Mouse (Mus musculus): ENCODE results near the gene Mrm2. TPM values are rescaled to one million over a fixed set of nuclear protein-coding genes. Genes with fewer than 3 reads are reported as not detected.
"Not testable (repeated sequence)": the region's sequence is repeated elsewhere in the genome, so short reads cannot be mapped to it uniquely, and the experiment has no call there.

Mrm2 gene
- total RNA-seq (2021): 1 to 10 TPM; 7.2 to 7.8 TPM

DNA sequence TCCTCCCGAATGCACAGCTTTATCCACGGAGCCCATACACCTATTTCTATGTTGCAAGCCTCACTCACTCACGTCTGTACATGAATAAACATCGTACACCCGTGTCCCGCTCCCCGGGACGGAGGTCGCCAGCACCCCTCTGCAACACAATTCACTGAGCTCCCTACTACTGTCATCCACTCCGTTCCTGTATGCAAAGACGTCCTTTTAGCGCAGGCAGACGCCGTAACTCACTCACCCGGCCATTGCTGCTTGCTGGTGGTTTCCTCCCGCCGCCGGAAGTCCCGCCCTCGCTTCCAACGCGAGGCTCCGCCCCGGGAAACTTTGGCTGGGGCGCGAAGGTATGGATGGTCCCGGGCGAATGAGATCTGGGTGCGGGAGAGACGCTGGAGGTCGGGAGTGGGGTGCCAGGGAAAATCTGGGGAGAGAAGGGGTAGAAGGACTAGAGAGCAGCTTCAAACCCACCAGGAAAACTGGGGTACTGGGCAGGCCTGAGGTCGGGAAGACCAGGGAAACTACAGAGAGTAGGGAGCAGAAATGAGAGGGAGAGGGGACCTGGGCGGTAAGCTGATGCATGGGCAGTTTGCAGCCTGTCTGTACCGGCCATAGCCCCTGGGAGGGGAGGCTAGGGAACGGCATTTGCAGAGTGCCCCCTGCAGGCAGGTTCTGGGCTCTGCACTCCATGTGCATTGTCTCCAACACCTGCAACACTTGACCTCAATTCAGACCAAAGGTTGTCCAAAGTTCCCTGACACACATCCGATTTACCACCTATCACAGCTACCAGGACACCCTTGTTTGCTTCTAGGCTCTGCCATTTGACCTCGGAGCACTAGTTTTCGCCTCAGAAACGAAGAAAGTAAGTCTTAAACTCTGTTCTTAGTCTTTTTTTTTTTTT is at the start of gene Mrm2:
Gene Mrm2, minus strand, starts transcription at position 284 of the 898 bp plus-strand sequence.
- peak; percentile 87 for DNase-seq

DNA sequence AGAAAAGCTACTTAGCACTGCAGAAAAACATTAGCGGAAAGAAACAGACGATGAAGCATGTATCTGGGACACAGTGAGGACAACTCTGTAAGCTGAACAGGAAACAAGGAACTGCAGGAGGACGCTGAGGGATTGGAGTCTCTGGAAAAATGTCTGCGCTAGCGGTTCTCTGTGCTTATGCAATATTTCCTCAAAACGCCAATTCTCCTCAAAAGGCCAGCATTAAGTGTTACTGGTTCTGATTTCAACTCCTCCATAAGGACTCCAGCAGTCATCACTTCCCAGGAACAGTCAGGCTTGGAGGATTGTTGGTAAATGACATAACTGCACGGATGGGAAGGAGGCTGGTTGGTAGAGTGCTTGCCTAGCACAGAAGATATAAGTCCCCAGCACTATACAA is 49.5 kb upstream of the Mrm2 start:
- no peak for DNase-seq

DNA sequence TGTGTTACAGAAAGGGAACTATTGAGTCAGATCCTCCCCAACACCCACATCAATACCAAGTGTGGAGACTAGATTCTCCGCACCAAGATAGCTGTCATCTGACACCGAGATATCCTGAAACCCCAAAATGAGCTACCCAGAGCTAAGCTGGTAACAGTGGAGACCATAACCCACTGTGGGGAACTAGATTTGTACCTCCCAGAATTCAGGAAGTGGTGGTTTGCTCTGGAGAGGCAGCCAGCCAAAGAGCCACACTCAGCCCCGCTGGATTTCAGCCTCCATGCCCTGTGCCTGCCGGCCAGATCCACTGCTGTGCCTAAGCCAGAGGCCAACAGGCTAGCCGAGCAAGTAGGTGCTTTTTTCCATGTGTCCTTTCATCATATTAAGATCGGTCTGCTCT is 47.6 kb upstream of the Mrm2 start:
- DNase-seq: no peak

DNA sequence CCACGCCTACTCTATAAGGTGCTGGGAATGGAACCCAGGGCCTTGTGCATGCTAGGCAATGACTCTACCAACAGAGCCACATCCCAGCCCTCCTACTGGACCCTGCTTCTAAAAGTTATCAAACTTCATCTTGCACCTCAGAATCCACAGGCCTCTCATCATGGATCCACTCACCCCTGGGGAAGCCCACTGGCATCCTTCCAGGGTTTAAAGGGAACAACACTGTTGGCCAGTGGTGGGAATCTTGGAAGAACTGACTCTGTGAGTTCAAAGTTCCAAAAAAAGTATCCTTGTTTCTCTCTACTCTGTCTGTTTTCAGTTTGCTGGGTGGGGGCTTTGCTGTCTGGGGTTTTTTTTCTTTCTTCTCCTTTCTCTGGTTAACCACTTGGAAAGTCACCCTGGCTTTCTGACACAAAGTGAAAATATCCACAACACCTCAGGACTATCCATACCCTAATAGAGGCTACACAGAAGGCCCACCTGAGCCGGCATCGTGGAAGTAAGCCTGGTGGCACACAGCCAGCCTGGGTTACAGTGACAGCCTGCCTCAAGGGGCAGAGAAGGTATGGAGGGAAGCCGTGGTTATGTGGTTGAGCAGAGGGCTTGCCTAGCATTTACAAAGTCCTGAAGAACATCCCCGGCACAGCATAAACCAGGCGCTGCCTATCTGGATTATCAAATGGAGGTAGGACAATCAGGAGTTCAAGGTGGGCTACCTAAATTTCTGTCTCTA is 46.6 kb upstream of the Mrm2 start:
- no peak for DNase-seq

DNA sequence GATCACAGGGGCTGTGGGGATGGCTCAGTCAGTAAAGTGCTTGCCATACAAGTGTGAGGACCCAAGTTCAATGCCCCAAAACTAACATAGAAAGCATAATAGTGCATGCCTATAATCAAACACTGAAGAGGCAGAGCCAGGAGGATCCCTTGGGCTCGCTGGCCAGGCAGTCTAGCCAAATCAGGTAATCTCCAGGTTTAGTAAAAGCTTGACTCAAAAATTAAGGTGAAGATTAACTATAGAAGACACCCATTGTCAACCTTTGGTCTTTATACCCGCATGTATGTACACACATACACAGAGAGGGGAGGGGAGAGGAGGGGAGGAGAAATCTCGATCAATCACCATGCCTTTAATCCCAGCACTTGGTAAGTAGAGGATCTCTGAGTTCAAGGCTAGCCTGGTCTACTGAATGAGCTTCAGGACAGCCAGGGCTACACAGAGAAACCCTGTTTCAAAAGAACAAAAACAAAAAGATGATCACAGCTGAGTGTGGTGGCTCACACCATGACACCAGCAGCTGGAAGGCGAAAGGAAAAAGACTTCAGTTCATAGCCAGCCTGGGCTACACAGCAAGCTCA is 43.6 kb upstream of the Mrm2 start:
- DNase-seq: no peak

DNA sequence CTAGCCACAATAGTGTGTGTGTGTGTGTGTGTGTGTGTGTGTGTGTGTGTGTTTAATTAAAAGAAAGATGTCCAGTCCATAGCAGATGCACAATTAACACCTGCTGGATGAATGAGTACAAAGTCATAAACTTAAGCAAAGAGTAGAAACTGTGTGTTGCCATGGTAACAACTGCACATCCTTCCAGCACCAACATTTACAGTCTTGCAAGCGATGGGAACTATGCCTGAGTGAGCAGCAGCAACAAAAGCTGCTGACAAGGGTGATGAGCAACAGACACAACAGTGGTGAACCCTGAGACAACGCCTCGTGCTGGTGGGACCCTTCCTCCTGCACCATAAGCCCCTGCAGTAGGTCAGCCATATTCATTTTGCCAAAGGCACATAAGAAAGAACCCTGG is 42.5 kb upstream of the Mrm2 start:
- no peak for DNase-seq

DNA sequence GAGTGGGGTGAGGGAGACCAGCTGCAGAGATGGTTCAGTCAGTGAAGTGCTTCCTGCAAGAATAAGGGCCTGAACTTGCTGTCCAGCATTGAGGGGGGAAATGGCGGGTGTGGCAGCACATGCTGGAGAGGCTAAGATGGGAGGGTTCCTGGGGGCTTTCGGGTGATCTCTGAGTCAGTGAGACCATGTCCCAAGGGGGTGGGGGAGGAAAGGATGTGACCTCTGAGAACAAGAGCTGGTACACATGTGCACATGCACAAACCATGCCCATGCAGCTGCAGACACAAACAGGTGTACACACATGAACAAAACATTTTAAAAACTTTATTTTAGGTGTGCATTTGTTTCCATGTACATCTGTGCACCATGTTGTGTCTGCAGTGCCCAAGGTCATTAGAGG is 42.0 kb upstream of the Mrm2 start:
- no peak for DNase-seq

DNA sequence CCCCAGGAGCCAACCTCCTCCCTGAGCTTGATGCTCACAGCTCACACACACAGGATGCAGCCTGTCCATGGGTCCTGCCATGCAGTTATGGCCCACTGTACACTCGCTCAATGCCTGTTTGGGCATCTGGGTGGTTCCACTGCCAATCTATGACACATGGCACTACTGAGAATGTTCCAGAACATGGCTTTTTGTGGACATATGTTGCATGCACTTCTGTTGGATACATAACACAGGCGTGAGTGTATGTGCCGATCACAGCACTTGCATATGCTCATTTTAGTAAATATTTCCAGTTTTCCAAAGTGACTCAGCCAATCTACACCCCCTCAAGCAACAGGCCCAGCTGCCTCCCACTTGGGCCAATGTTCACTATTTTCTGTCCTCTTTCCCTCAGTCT is 40.0 kb upstream of the Mrm2 start:
- no peak for DNase-seq

DNA sequence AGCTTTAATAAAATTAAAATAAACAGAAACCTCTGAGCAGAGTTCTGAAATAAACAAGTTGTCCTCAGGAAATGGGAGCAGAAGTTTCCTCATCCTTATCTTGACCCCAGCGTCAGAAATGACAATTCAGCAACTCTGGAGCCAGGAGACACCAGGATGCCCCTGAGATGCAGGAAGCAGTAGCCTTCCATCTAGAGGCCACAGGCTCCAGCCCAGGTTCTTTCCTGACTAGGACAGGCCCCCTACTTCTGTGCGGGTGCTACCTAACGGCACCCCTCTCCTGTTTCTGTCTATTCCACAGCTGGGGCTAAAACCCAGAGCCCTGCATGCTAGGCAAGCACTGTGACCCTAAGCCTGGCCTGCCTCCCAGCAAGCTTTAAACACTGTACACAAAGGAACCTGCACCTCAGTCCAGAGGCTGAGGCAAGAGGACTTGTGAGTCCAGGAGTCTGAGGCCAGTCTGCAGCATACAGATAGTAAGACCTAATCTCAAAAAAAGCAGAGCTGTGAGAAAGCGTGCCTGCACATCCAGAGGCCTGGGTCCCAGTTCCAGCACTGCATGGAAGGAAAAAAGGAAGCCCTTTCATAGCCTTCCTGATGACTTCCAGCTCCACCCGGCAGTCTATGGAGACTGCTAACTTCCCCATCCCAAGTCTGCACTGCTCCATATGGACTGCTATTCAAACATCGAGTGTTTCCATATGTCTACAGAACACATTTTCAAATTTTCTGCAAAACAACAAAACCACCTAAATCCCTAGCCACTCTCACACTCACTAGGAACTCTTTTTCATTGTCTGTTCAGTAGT is 39.0 kb upstream of the Mrm2 start:
- no peak for DNase-seq

DNA sequence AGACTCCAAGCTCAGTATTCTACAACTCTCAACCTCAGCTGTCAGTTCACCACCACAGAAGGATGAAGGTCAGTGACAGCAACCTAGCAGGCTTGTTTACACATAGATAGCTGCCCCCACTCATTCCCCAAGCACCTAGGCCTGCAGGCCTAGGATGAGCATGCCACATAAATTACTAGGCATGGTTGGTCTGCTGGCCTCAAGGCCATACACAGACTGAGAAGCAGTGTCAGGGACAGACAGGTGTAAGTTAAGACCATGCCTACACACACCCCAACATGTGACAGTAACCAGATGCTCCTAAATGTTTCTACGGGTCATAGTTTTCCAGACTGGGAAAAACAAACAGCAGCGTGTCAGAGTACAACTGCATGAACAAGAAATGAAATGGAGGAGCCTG is 37.8 kb upstream of the Mrm2 start:
- DNase-seq: no peak

DNA sequence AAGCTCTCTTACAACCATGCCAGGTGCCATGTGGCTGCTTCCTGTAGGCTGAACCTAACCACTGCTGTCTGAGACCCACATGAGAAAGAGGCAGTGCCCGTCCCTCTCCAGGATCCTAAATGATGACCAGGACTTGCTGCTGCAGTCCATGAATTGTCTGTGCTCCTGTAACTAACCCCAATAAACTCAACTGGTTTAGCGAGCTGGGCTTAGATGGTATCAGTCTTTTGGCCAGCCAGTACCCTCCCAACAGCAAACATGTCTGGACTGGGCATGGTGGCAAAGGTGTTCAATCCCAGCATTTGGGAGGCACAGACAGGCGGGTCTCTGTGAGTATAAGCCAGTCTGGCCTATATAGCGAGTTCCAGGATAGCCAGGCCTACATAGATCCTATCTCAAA is 37.2 kb upstream of the Mrm2 start:
- no peak for DNase-seq

DNA sequence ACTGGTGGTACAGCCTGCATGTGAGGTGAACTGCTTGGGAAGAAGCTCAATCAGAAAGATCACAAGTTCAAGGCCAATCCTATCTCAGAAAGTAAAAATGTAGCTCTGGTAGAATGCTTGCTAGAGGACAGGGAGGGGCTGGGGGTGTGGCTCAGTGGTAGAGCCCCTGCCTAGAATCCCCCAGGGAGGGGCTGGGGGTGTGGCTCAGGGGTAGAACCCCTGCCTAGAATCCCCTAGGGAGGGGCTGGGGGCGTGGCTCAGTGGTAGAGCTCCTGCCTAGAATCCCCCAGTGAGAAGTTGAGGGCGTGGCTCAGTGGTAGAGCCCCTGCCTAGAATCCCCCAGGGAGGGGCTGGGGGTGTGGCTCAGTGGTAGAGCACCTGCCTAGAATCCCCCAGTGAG is 36.4 kb upstream of the Mrm2 start:
- DNase-seq: not testable (repeated sequence)

DNA sequence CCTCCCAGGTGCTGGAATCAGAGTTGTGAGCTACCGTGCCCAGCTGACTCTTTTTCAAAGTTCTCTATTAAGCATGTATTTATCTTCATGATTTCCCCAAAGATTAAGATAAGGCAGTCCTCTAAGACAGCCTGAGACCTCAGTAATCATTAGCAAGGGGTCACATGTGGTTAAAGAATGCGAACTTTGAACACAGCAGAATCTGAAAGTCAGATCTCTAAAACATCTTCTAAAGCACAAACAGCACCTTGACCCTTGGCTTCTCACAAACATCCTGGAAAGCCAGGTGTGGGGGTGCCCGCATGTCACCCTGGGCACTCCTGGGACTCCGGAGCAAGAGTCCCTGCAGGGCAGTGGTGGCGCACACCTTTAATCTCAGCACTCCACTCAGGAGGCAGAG is 32.7 kb upstream of the Mrm2 start:
- DNase-seq: no peak

DNA sequence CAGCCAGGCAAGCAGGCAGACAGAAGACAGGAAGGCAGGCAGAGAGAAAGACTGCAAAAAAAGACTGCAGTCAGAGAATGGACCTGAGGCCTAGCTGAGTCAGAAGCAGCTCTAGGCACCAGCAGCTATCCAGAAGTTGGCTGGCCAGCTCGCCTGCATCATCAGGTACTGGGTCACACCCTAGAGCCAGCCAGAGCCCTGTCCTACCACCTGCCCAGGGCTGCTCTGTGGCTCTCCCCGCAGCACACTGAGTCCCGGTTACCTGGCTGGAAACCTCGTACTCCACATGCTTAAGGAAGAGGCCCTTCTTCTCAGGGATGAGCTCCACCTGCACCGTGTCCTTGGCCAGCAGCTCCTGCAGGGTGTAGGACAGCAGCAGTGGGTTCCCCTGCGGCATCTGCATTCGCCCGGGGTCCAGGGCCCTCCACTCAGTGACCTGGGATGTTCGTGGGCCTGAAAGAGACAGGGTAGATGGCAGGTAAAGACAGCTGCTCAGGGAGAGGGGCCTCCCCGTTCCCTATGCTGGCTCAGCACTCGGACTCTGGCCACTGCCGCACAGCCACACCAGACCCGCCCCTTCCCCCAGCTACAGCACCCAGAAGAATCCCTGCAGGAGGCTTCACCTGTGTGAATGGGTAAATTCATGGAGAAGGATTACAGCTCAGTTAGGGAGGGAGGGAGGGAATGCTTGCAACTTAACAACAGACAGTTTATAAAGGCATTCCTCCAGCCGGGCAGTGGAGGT is 28.4 kb upstream of the Mrm2 start:
- no peak for DNase-seq

DNA sequence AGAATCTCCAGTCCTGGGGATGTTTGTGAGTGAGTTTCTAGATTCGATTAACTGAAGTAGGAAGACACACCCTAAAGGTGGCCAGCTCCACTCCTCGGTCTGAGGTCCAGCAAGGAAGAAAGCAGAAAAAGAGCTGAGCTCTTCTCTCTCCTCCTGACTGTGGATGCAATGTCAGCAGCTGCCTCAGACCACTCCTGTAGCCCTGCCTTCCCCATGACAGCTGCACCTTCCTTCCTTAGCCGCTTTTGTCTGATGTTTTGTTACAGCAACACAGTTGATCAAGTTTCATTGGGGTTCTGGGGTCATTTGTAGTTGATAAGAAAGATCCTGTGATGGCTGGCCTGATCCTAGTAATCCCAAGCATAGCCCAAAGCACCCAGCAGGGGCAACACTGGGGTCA is 25.8 kb upstream of the Mrm2 start:
- DNase-seq: no peak

DNA sequence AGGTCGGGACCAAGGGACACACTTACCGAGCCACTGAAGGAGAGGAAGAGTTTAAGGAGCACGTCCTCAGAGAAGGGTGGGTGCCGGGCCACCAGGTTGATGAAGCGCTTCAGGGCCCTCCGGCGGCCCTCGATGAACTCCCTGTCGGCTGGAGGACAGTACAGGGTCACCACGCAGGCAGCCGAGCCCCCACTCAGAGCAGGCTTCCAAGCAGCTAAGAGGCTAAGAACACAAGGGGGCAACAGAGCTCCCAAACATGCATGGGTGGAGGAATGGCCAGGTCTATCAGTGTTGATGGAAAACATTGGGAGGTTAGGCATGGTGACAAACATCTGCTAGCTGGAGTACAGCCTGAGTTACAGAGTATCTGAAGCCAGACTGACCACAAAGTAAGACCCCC is 24.2 kb upstream of the Mrm2 start:
- DNase-seq: no peak

DNA sequence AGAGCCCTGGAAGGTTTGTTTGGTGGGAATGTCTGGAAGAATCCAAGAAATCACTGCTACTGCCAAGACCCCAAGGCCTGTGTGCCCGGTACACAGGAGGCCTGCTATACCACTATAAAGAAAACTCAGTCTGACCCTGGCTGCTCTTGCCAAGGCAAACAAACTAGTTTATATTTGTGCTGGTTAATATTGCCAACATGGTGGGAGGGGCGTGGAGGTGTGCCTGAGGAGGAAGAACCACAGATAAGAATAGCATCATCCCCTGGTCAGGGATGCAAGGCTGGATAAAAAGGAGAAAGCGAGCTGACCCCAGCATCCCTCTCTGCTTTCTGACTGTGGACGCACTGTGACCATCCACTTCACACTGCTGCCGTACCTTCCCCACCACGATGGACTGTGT is 20.7 kb upstream of the Mrm2 start:
- DNase-seq: no peak

DNA sequence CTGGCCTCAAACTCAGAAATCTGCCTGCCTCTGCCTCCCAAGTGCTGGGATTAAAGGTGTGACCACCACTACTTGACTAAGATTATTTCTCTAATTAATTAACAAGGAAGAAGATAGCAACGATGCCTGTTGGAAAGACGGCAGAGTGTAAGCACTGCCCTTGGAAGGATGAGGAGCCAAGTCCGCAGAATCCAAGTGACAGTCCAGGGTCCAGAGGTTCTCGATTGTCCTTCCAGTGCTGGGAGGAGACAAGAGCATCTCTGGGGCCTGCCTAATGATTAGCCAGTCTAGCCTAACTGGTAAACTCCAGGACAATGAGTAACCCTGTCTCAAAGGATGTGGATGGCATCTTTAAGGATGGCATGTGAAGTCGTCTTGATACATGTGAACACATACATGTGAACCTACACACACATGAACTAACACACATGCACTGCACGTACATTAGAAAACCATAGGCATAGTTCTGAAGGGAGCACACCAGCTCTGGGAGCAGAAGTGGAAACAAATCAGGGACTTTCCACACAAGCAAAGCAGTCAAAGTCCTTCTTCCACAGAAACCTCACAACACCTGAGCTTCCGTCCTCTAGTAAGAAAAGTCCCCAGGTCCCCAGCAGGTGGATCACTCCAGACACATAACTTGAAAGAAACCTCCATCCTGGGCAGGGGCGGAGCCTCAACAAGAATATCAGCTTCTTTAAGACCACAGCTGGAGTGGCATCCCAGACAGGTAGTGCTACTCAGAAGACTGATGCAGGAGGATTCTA is 19.2 kb upstream of the Mrm2 start:
- no peak for DNase-seq

DNA sequence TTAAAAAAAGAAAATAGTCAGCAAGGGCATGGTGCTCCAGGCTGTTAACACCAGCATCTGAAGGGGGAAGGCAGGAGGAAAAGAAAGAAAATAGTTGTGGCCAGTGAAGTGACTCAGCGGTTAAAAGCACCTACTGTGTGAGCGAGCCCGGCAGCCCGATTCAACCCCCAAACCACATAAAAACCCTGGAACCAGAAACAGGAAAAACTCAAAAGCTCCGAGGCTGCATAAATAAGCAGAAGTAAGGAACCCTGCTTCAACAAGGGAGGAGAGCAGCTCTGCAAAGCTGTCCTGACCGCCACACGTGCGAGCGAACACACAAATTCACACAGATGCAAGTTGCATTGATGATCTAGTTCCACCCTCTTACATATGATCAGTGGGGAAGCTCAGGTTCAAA is 18.2 kb upstream of the Mrm2 start:
- no peak for DNase-seq

DNA sequence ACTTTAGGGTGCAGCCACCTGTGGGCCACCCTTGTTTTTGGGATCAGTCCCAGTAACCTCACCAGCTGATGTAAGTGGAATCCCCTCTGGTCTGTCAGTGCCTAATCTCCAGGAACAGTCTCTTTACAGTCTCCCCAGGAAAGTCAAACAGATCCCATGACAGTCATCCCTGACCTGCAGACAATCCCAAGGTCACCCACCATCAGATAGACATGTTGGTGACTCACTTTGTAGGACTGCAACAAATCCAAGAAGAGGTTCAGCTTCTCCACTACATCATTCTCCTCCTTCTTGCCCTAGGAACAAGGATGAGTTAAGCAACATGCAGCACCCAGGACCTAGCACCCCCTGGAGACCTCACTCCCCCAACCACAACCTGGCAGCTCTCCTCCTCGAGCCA is 14.4 kb upstream of the Mrm2 start:
- no peak for DNase-seq

DNA sequence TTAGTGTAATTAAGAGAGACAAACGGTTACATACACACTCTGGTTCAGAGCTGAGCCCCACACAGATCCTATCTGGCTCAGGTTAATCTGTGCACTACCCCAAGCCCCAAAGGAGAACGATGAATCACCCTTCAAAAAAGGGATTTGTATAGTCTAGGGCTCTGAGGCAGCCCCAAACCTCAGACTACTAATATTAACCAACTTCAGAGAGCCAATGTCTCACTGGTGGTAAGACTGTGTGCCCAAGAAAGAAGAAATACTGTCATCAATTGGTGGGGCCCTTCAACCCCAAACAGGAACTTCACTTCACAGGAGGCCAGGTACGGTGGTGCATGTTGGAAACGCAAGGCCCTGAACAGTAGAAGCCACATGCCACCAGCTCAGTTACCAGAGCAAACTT is 13.5 kb upstream of the Mrm2 start:
- no peak for DNase-seq

Measured in heart, postnatal 4 days (tissue).